In genomic region chr3:24070424-24071168, GRCm38 (mm10) we compare ENCODE assay signal across 13 mouse cellular contexts.
DNase-seq lines count a peak whose midpoint lies in the region; ATAC-seq and TF ChIP-seq lines count a peak whose summit lies in the region.
"Had no signal": no experiment of that assay in that cellular context is flagged by ENCODE, and none has a peak within 500 bp of the region (broad histone marks: within the 10 kb centered on the region; RNA-seq: fewer than 3 reads in every experiment).

No protein-coding gene starts in this region.

- TF ChIP-seq POLR2A in liver, adult 2 months (IDR thresholded peaks at IDR 0.05; ENCODE audit: extremely low read depth, insufficient read depth, low read length): no peak

- DNase-seq in heart, postnatal 25 days (ENCODE audit: low spot score): no peak
- DNase-seq in liver, adult 2 months (ENCODE audit: extremely low read depth, low read depth, low spot score): peak; percentile 12
- DNase-seq in liver: no peak
- peak; percentile 24 for DNase-seq in hindlimb bud, embryonic 11.5 days (ENCODE audit: extremely low spot score, low read depth, low spot score)
- peak; percentile 18 for DNase-seq in lung, postnatal 36 days
- DNase-seq in right cerebral cortex, postnatal 36 days (ENCODE audit: low spot score in 2 of 2): no peak
- DNase-seq in left cerebral cortex, postnatal 36 days (ENCODE audit: low spot score in 2 of 2): no peak
- DNase-seq: cerebellum, adult 9-10 months; forebrain, postnatal 0 days; gastrocnemius, postnatal 36 days; spleen, adult 18-20 months had no signal

- H3K27ac ChIP-seq in heart, embryonic 12.5 days (ENCODE audit: poor library complexity, severe bottlenecking): peak overlapping the region; percentile 25; the same call in 1 of the 2 replicates
- H3K27ac ChIP-seq in liver, adult 2 months (replicated peaks; ENCODE audit: insufficient read depth, low read depth, low read length): no peak overlapping the region
- H3K27ac ChIP-seq: hindbrain, embryonic 15.5 days had no signal

- 39% methylated on average over 4 of the region's 4 CpGs for WGBS in heart, embryonic 12.5 days
- WGBS in liver, adult 2 months: 83% methylated on average over 4 of the region's 4 CpGs

- intact Hi-C loops in heart, postnatal 25 days (cut with DNase I): no loop called here
- intact Hi-C loops in left cerebral cortex, postnatal 36 days (cut with DNase I): no loop called here

- H3K9ac ChIP-seq in heart, embryonic 12.5 days: no peak overlapping the region
- H3K9ac ChIP-seq in liver, adult 2 months (ENCODE audit: low read depth, low read length): no peak overlapping the region
- H3K9ac ChIP-seq: forebrain, postnatal 0 days; hindbrain, embryonic 15.5 days had no signal

- no peaks in the 10 kb centered on the region for H3K27me3 ChIP-seq in heart, embryonic 12.5 days (replicated peaks)
- H3K27me3 ChIP-seq in liver, adult 2 months (ENCODE audit: control insufficient read depth, insufficient read depth, low read length): no peaks in the 10 kb centered on the region
- H3K27me3 ChIP-seq: hindbrain, embryonic 15.5 days had no signal

- no peak for ATAC-seq in heart, embryonic 12.5 days (ENCODE audit: insufficient number of reproducible peaks, low FRiP score)

- no peak overlapping the region for H3K4me3 ChIP-seq in heart, embryonic 12.5 days
- H3K4me3 ChIP-seq in liver, adult 2 months (ENCODE audit: insufficient read depth, low read depth, low read length): no peak overlapping the region
- H3K4me3 ChIP-seq: hindbrain, embryonic 15.5 days had no signal

- no peaks in the 10 kb centered on the region for H3K36me3 ChIP-seq in heart, embryonic 12.5 days
- no peaks in the 10 kb centered on the region for H3K36me3 ChIP-seq in liver, adult 2 months (ENCODE audit: control insufficient read depth, insufficient read depth, low read length)
- H3K36me3 ChIP-seq: hindbrain, embryonic 15.5 days had no signal

- 0 out of 2 replicates have a peak, but pooled peaks cover 6% of the 10 kb centered on the region for H3K4me1 ChIP-seq in heart, embryonic 12.5 days (replicated peaks)
- H3K4me1 ChIP-seq in liver, adult 2 months (ENCODE audit: control insufficient read depth, insufficient read depth, low read length): no peaks in the 10 kb centered on the region
- H3K4me1 ChIP-seq: hindbrain, embryonic 15.5 days had no signal

- no peaks in the 10 kb centered on the region for H3K79me2 ChIP-seq in liver, adult 2 months (ENCODE audit: control insufficient read depth, insufficient read depth, low read length)

- TF ChIP-seq CTCF in liver, adult 2 months (IDR thresholded peaks at IDR 0.05; ENCODE audit: low read depth, low read length): no peak

- H3K9me3 ChIP-seq in heart, embryonic 12.5 days (replicated peaks): no peaks in the 10 kb centered on the region
- H3K9me3 ChIP-seq: hindbrain, embryonic 15.5 days had no signal

- H3K4me2 ChIP-seq in heart, embryonic 12.5 days: no peak overlapping the region
- H3K4me2 ChIP-seq: hindbrain, embryonic 15.5 days had no signal

Comparison
In these comparisons a context has a peak if more than half of its experiments do, and no peak if none do; other contexts are left out.
1. DNase-seq: peak in liver, adult 2 months (single experiment), hindlimb bud, embryonic 11.5 days (single experiment) and lung, postnatal 36 days (single experiment); none in heart, postnatal 25 days (single experiment), liver (single experiment), right cerebral cortex, postnatal 36 days (0 of 2) and left cerebral cortex, postnatal 36 days (0 of 2).